Mouse (Mus musculus) olfactory bulb, adult 2 months (tissue): ENCODE results near the gene Ptov1.

Experiments used
- CTCF ChIP-seq: fragments of 200-500 bp; IDR thresholded peaks from 2 replicates; pipeline ENCODE4 v1.5.1; 2012; ENCODE audit warnings: low read depth, mild to moderate bottlenecking, low read length, moderate library complexity; ENCODE audit not compliant: insufficient read depth
- POLR2A ChIP-seq: fragments of 200-500 bp; IDR thresholded peaks from 2 replicates; pipeline ENCODE4 v1.6.1; 2012; ENCODE audit warnings: mild to moderate bottlenecking, low read depth, low read length, moderate library complexity; ENCODE audit not compliant: insufficient read depth

- TF ChIP-seq CTCF (no peak), POLR2A (no peak)
Observed at GRCm38 (mm10) chr7:44869697-44870528, at the start of gene Ptov1.
